Mouse (Mus musculus) ES-E14 (cell line): ENCODE measurements around the gene Polr3b. TPM values are rescaled to one million over a fixed set of nuclear protein-coding genes. Genes with fewer than 3 reads are reported as not detected.

Experiments
- DNase-seq: peaks from one replicate; pipeline ENCODE4 v3.0.0-alpha.2; 2013; ENCODE audit warnings: low read depth, low spot score
- H3K27ac ChIP-seq: 2 replicates; pipeline ENCODE4 v1.5.1; 2012; ENCODE audit warnings: low read depth, mild to moderate bottlenecking, low read length, moderate library complexity, mixed read lengths; ENCODE audit not compliant: poor library complexity, insufficient read depth, severe bottlenecking
- H3K36me3 ChIP-seq: 2 replicates; pipeline ENCODE4 v1.6.1; 2012; ENCODE audit warnings: mild to moderate bottlenecking, low read length, moderate library complexity, mixed read lengths; ENCODE audit not compliant: control insufficient read depth, poor library complexity, insufficient read depth, severe bottlenecking
- H3K4me1 ChIP-seq, 2 experiments: fragments of 150-350 bp in 1 of 2; sonication (generic) in 1 of 2; 2 replicates each; pipeline ENCODE4 v1.6.1; 2012; ENCODE audit warnings: low read length in 2 of 2, mild to moderate bottlenecking in 1 of 2, mixed read lengths in 1 of 2; ENCODE audit not compliant: control insufficient read depth in 2 of 2, insufficient read depth in 2 of 2, poor library complexity in 1 of 2
- H3K4me3 ChIP-seq, 2 experiments: fragments of 150-350 bp in 1 of 2; sonication (generic) in 1 of 2; 2 replicates each; pipeline ENCODE4 v1.5.1; 2012; ENCODE audit warnings: low read length in 2 of 2, low read depth in 1 of 2, mild to moderate bottlenecking in 1 of 2, mixed read lengths in 1 of 2; ENCODE audit not compliant: insufficient read depth in 1 of 2, poor library complexity in 1 of 2, severe bottlenecking in 1 of 2
- H3K9ac ChIP-seq: 2 replicates; pipeline ENCODE4 v1.6.1; 2012; ENCODE audit warnings: low read depth, mild to moderate bottlenecking, low read length, mixed read lengths; ENCODE audit not compliant: poor library complexity, insufficient read depth, severe bottlenecking
- H3K9me3 ChIP-seq: fragments of 150-350 bp; sonication (generic); 2 replicates; pipeline ENCODE4 v1.6.1; 2012; ENCODE audit warnings: low read depth, mild to moderate bottlenecking, low read length; ENCODE audit not compliant: control insufficient read depth, insufficient read depth
- CHD2 ChIP-seq: IDR thresholded peaks from 2 replicates; pipeline ENCODE4 v1.6.1; 2014; ENCODE audit warnings: mild to moderate bottlenecking, low read depth, low read length, inconsistent platforms
- HCFC1 ChIP-seq: IDR thresholded peaks from 2 replicates; pipeline ENCODE4 v1.6.1; 2012; ENCODE audit warnings: low read length, inconsistent platforms, borderline replicate concordance; ENCODE audit not compliant: insufficient read depth
- MAFK ChIP-seq: IDR thresholded peaks from 2 replicates; pipeline ENCODE4 v1.6.1; 2014; ENCODE audit warnings: mild to moderate bottlenecking, low read depth, low read length, inconsistent platforms; ENCODE audit not compliant: insufficient read depth
- ZC3H11A ChIP-seq: IDR thresholded peaks from 2 replicates; pipeline ENCODE4 v1.6.1; 2012; ENCODE audit warnings: low read depth, mild to moderate bottlenecking, inconsistent platforms, low read length, borderline replicate concordance
- ZNF384 ChIP-seq: IDR thresholded peaks from 2 replicates; pipeline ENCODE4 v1.6.1; 2012; ENCODE audit warnings: low read depth, low read length, inconsistent platforms
- in situ Hi-C, 2 experiments: fragments of 600-800 bp; cut with MboI; formaldehyde crosslinking; loops; one replicate each; pipeline ENCODE4 v1.15.1; 2025; ENCODE audit warnings: low sequenced_read_pairs in 2 of 2, inconsistent platforms in 1 of 2; ENCODE audit not compliant: unreplicated experiment in 2 of 2
- total RNA-seq: library from RNA; depleted of rRNA; stranded (reverse); fragments of 300-350 nt; gene quantifications from 2 replicates; pipeline ENCODE4 v1.2.3, GENCODE M21; 2012

Gene Polr3b
- total RNA-seq, 1 experiment = 29.2 TPM

GRCm38 (mm10) chr10:84685444-84686121, 63.5 kb downstream of the Polr3b start:
- Histone ChIP-seq H3K9me3 (no peaks in the 10 kb centered on the region), H3K9ac (no peak overlapping the region), H3K27ac (no peak overlapping the region; the same call in 1 of the 2 replicates), H3K36me3 (peaks cover 21% of the 10 kb centered on the region), H3K4me1 (peaks cover 4 to 5% of the 10 kb centered on the region in 2 experiments; a peak in 3 of 4 replicates), H3K4me3 (no peak overlapping the region)
- in situ Hi-C loops = no loop called here
- TF ChIP-seq ZNF384 (no peak), HCFC1 (no peak), MAFK (no peak), ZC3H11A (no peak)
- DNase-seq = no peak

GRCm38 (mm10) chr10:84686122-84686497, 64.0 kb downstream of the Polr3b start:
- no peaks in the 10 kb centered on the region for H3K9me3 ChIP-seq
- no peak overlapping the region for H3K4me3 ChIP-seq
- peaks cover 23% of the 10 kb centered on the region; the same call in 1 of the 2 replicates for H3K36me3 ChIP-seq
- in situ Hi-C loops = no loop called here
- DNase-seq = peak; percentile 21
- no peak overlapping the region for H3K9ac ChIP-seq
- TF ChIP-seq MAFK (no peak), ZNF384 (0 out of 2 replicates have a peak, but pooled peaks have one; percentile 21)
- H3K4me1 ChIP-seq = peaks cover 4 to 5% of the 10 kb centered on the region in 2 experiments; a peak in 3 of 4 replicates
- H3K27ac ChIP-seq = peak overlapping the region; percentile 24; the same call in 1 of the 2 replicates

GRCm38 (mm10) chr10:84686705-84687104, 64.6 kb downstream of the Polr3b start:
- TF ChIP-seq ZNF384 = no peak
- no peak for TF ChIP-seq HCFC1
- no peak for TF ChIP-seq MAFK
- no peak for TF ChIP-seq CHD2
- no peak for TF ChIP-seq ZC3H11A
- Histone ChIP-seq H3K4me1 (peaks cover 4 to 5% of the 10 kb centered on the region in 2 experiments; a peak in 3 of 4 replicates), H3K27ac (no peak overlapping the region), H3K36me3 (peaks cover 21% of the 10 kb centered on the region; the same call in 1 of the 2 replicates), H3K4me3 (no peak overlapping the region), H3K9me3 (no peaks in the 10 kb centered on the region), H3K9ac (no peak overlapping the region)
- DNase-seq = no peak
- in situ Hi-C loops = no loop called here

GRCm38 (mm10) chr10:84687736-84688135, 65.6 kb downstream of the Polr3b start:
- H3K4me3 ChIP-seq = no peak overlapping the region
- H3K4me1 ChIP-seq = peaks cover 4 to 5% of the 10 kb centered on the region in 2 experiments; a peak in 3 of 4 replicates
- no peak for DNase-seq
- no peaks in the 10 kb centered on the region for H3K9me3 ChIP-seq
- in situ Hi-C loops = no loop called here
- no peak overlapping the region for H3K27ac ChIP-seq
- TF ChIP-seq MAFK (no peak), HCFC1 (no peak), ZC3H11A (no peak), ZNF384 (no peak), CHD2 (no peak)
- no peak overlapping the region for H3K9ac ChIP-seq
- peaks cover 21% of the 10 kb centered on the region; the same call in 1 of the 2 replicates for H3K36me3 ChIP-seq

- in situ Hi-C loops = no loop called here
- Histone ChIP-seq H3K9ac (no peak overlapping the region), H3K4me3 (no peak overlapping the region), H3K36me3 (peaks cover 12% of the 10 kb centered on the region; the same call in 1 of the 2 replicates), H3K27ac (no peak overlapping the region), H3K9me3 (no peaks in the 10 kb centered on the region), H3K4me1 (peaks cover 4 to 5% of the 10 kb centered on the region in 2 experiments; a peak in 3 of 4 replicates)
- DNase-seq = no peak
- TF ChIP-seq HCFC1 (no peak), CHD2 (no peak), ZC3H11A (no peak), MAFK (no peak), ZNF384 (no peak)
These were observed 67.8 kb downstream of the Polr3b start for GRCm38 (mm10) chr10:84689846-84690245.
